Mouse (Mus musculus) layer of hippocampus, adult 11-12 months (tissue): ENCODE results near the gene Cox8b.

Source experiments
- DNase-seq: peaks from one replicate; pipeline ENCODE4 v3.0.0; 2022; ENCODE audit warnings: low spot score

The Cox8b gene

DNA sequence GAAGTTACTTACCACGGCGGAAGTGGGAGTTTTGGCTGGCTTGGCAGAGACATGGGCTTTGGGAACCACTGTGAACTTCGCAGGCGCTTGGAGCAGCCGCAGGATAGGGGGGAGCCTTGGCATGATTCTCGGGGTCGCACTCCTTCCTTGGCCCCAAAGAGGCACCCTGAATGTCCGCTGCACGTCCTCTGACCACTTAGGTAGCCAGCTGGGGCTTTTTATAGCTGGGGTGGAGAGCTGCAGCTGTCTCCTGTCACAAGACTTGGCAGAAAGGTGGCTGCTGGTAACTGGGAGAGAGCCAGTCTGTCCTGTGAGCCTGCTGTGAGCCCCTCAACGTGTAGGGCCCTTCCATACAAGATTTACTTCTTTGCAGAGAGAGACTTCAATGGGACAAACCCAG, at the start of gene Cox8b:
TSS of gene Cox8b (minus strand) at position 227 of the 400 bp plus-strand sequence.
- DNase-seq: no peak

GRCm38 (mm10) chr7:140949255-140949654, 49.0 kb upstream of the Cox8b start:
- DNase-seq: no peak

DNA sequence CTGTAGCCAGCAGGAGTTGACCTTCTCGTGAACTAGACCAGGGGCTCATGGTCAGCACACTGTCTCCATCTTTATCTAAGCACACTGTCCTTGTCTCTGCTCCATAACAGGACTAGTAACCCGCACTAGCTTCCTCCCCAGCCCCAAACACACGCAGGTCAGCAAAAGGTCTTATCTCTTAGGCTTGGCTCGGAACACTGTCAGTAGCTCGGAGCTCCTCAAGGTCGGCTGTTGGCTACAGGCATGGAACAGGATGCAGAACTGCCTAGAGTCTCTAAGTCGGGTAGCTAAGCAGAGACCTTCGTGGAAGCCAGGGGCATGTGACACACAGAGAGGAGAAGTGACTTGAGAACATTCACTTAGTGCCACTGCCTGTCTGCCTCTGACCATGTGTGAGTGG, 47.9 kb upstream of the Cox8b start:
- DNase-seq: no peak

- DNase-seq: no peak
Measured at GRCm38 (mm10) chr7:140946980-140947379, 46.7 kb upstream of the Cox8b start.

DNA sequence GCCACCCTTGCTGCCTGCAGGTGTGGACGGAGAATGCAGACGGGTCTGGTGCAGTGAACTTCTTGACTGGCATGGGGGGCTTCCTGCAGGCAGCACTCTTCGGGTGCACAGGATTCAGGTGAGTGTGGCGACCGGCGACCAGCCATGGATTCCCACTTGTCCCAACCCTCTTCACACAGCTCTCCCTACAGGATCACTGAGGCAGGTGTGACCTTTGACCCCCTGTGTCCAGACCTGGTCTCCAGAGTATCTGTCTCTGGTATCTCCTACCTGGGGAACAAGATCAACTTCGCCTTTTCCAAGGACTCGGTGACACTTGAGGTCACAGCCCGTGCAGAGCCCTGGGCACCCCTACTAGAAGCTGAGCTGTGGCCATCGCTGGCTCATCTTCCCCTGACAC, 46.1 kb upstream of the Cox8b start:
- no peak for DNase-seq

DNA sequence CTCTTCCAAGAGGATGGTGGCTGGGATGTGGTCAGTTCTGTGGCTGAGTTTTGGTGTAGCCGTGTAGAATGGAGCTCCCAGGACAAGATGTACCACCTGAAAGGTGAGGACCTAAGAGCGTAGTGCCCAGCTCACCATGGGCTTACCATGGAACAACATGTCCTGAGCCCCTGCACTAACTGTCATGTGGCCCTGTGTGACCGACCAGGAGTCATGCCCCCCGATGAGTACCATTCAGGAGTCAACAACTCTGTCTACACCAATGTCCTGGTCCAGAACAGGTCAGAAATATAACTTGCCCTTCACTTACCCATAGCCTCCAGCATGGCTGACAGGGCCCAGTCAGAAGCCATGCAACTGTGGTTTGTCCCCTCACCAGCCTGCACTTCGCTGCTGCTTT, 45.0 kb upstream of the Cox8b start:
- no peak for DNase-seq

DNA sequence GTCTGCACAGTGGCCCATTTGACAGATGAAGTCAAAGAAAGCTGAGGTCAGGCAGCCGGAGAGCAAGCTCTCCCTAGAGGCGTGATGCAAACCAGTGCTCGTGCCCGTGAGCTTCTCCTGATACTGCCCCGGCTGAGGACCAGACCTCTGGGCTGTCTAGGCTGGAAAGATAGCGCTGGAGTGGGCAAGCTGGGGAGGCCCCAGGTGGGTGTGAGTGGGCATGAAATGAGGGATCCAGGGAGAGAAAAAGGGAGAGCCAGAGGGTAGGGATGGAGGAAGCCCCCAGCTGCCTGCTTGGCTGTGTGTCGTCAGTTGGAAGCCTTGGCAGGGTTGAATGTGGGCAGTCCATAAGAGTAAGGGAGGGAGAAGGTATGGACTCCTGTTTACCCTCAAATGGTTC, 44.0 kb upstream of the Cox8b start:
- no peak for DNase-seq

GRCm38 (mm10) chr7:140943356-140943755, 43.1 kb upstream of the Cox8b start:
- DNase-seq: no peak

- no peak for DNase-seq
Measured at GRCm38 (mm10) chr7:140942811-140943210, 42.6 kb upstream of the Cox8b start.

DNA sequence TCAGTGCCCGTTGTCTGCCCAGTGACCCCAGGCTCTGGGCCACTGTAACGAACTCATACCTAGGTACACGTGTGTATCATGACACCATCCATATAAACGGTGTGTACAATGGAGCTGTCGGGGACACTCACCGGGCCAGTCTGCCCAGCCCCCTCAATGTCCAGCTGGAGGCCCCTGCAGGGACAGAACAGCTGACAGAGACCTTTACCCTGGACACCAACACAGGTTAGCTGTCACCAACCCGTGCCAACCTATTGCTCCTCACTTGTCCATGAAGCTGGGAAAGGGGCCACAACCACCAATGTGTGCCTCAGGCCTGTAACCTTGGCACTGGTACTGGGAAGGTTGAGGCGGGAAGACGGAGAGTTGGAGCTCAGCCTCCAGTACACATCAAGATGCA, 42.1 kb upstream of the Cox8b start:
- no peak for DNase-seq

DNA sequence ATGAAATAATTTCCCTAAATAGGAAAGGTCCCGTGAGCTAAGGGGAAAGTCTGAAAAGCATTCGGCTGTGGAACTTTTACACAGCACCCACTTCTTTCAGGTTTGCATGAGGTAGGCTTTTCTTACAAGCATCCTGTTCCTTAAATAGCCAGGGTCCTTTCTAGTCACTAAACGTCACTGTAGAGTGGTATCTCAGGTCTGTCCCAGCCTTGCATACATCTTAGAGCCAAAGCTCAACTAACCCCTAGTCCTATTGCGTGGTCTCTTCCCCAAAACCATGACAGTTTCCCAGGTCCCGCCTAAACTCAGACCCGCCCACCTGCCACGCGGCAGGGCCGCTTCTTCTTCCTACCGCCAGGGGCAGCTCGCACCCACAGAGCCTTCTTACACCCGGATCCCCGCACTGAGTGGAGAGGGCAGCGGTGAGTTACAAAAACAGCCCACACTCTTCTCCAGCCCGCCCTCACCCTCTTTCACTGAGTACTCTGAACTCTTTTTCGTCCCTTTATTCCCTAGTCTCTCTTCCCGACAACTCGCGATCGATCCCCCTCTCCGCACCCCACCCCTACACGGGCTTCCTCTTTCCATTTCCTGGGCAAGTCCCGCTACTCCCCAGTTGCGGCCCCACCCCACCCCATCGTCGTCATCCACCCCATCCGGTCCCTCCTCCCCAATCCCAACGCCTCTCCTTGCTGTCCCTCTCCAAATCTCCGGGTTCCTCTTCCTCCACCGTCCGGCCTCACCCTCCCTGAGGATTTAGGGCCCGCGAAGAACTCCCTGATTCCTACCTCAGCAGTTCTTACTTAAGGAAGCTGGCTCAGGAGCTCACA, 41.2 kb upstream of the Cox8b start, which contains the start of gene Pgghg:
TSS of gene Pgghg (plus strand) at position 170 of the 830 bp plus-strand sequence.
- DNase-seq: peak; percentile 62

- DNase-seq: no peak
Measured at GRCm38 (mm10) chr7:140939669-140940171, 39.5 kb upstream of the Cox8b start.

GRCm38 (mm10) chr7:140938896-140939295, 38.6 kb upstream of the Cox8b start:
- DNase-seq: no peak

DNA sequence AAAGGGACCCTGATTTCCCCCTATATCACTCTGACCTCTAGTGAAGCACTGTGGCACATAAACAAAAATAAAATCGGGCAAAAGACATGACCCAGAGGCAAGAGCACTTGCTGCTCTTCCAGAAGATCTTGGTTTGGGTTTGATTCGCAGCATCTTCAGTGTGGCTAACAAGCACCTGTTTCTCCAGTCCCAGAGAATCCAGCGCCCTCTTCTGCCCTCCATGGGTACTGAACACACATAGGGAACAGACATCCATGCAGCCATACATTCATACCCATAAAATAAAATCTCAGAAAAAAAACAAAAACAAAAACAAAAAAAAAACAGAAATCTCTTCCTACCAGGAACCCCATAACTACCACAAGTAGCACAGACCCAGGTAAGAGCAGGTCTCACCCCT, 38.2 kb upstream of the Cox8b start:
- no peak for DNase-seq

DNA sequence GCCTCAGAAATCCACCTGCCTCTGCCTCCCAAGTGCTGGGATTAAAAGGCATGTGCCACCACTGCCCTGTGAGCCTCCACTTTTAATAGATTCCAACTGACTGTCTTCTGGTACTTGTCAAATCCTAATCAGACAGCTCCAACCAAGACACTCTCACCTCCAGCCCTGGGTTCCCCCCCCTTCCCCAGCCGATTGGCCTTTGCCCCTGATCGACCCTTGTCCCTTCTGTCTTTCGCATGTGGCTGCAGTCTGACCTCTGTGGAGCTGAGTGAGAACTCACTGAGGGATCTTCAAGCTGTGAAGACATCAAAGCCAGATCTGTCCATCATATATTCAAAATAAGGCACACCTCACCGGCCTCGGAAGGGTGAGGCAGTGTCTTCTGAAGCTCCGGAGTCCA, 26.9 kb upstream of the Cox8b start:
- no peak for DNase-seq

GRCm38 (mm10) chr7:140923070-140923775, 23.0 kb upstream of the Cox8b start:
- no peak for DNase-seq

- no peak for DNase-seq
Measured at GRCm38 (mm10) chr7:140922398-140923069, 22.3 kb upstream of the Cox8b start.

- DNase-seq: no peak
Measured at GRCm38 (mm10) chr7:140921225-140921975, 21.2 kb upstream of the Cox8b start.

DNA sequence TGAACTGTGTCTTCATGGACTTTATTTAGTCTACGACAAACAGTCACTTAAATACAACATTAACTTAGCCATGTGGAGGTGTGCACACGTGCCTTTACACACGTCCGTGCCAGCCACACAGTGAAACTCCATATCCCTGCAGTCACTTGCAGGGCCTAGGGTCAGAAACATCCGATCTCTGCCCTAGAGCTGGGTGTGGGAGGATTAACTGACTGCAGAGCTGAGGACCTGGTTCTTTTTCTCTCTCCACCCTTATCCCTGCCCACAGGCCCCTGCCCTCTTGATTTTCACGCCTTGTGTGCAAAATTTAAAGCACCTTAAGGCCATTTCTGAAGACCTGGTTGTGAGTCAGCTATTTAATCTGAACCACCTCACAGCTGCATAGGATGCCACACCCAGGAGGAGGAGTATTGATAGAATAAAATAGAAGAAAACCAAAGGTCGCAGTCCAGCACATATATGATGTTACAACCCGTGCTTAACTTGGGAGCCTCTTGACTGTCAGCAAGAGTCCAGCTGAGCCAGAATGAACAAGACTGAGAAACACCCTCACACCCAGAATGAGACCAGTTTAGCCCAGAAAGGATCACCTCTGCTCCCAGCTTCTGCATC, 20.3 kb upstream of the Cox8b start, which contains the start of gene Nlrp6:
TSS of gene Nlrp6 (plus strand) at position 485 of the 612 bp plus-strand sequence.
- DNase-seq: no peak

DNA sequence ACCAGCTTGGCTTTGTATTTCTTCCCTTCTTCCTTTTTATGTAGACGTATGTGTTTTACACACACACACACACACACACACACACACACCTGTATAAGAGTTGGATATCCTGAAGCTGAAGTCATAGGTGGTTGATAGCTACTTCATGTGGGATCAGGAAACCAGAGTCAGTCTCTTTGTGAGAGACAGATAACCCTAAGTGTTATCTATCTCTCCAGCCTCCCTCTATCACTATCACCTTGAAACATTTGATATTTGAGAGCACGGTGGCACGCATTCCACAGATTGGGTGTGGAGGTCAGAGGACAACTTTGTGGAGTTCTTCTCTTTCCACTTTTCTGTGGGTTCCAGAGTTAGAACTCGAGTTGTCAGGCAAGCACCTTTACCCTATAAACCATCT, 19.7 kb upstream of the Cox8b start:
- no peak for DNase-seq

DNA sequence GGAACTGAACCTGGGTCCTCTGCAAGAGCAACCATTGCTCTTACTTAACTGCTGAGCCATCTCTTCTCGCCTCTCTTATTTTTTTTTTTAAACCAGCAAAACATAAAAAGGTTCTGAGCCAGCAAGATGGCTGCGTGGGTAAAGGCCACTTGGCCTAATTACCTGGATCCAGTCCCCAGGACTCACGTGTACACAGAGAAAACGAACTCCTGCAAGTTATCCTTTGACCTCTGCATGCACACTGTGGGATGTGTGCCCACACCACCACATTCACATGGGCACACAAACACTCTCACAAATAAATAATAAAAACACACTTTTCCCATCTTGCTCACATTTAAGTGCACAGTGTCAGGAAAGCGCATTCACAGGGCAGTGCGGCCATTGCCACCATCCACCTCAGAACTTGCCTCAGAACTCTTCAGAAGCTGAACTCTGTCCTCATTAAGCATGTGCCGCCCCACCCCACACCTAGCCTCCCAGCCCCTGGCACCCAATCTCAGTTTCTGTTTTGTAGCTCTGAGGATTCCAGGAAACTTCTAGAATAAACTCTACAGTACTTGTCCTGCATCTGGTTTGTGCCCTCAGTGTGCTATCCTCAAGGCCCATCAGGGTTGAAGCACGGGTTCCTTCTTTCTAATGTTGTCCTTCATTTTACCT, 13.9 kb upstream of the Cox8b start:
- DNase-seq: no peak
